Mouse (Mus musculus) embryonic facial prominence, embryonic 11.5 days (tissue): ENCODE results near the gene Nhlrc1. TPM values are rescaled to one million over a fixed set of nuclear protein-coding genes. Genes with fewer than 3 reads are reported as not detected.

Source experiments
- ATAC-seq: fragments of 200-750 bp; cut with Nextera tagmentation; replicated peaks from 2 replicates; pipeline ENCODE4 v1.8.0; 2017; ENCODE audit warnings: low read depth; ENCODE audit not compliant: insufficient number of reproducible peaks, low FRiP score, low TSS enrichment
- DNase-seq: peaks from one replicate; pipeline ENCODE4 v3.0.0-alpha.2; 2015; ENCODE audit warnings: low spot score
- H3K27ac ChIP-seq: fragments of 300-500 bp; sonication (generic); replicated peaks from 2 replicates; pipeline ENCODE4 v1.5.1; 2014; ENCODE audit warnings: mild to moderate bottlenecking, low read depth, low read length, control low read depth
- H3K27me3 ChIP-seq: fragments of 300-500 bp; sonication (generic); 2 replicates; pipeline ENCODE4 v1.6.1; 2014; ENCODE audit warnings: mild to moderate bottlenecking, low read length, moderate library complexity, mixed read lengths; ENCODE audit not compliant: control insufficient read depth, insufficient read depth
- H3K36me3 ChIP-seq: fragments of 300-500 bp; sonication (generic); replicated peaks from 2 replicates; pipeline ENCODE4 v1.6.1; 2014; ENCODE audit warnings: low read depth, mild to moderate bottlenecking, low read length, moderate library complexity, mixed read lengths; ENCODE audit not compliant: control insufficient read depth, insufficient read depth
- H3K4me1 ChIP-seq: fragments of 300-500 bp; sonication (generic); 2 replicates; pipeline ENCODE4 v1.6.1; 2014; ENCODE audit warnings: low read length, mixed read lengths; ENCODE audit not compliant: control insufficient read depth, insufficient read depth
- H3K4me2 ChIP-seq: fragments of 300-500 bp; sonication (generic); 2 replicates; pipeline ENCODE4 v1.6.1; 2014; ENCODE audit warnings: low read depth, mild to moderate bottlenecking, control low read depth, low read length, moderate library complexity
- H3K4me3 ChIP-seq: fragments of 300-500 bp; sonication (generic); 2 replicates; pipeline ENCODE4 v1.5.1; 2014; ENCODE audit warnings: low read depth, low read length, control low read depth
- H3K9ac ChIP-seq: fragments of 300-500 bp; sonication (generic); replicated peaks from 2 replicates; pipeline ENCODE4 v1.6.1; 2014; ENCODE audit warnings: mild to moderate bottlenecking, control low read depth, low read length
- H3K9me3 ChIP-seq: fragments of 300-500 bp; sonication (generic); replicated peaks from 2 replicates; pipeline ENCODE4 v1.6.1; 2016; ENCODE audit warnings: mild to moderate bottlenecking, low read length, inconsistent platforms, mixed read lengths; ENCODE audit not compliant: control insufficient read depth
- WGBS: fragments of 180-500 bp; shearing (Covaris S2); extraction: QIAGEN DNeasy Blood & Tissue Kit; methylation state at CpG from one replicate; pipeline ENCODE4 v1.1.7; 2014; 5-methylcytosine and 5-hydroxymethylcytosine counted together
- polyA plus RNA-seq: library from polyadenylated mRNA; unstranded; fragments of >200 nt; fragmentation: Nextera tagmentation; extraction: Ambion mirVana; gene quantifications from 2 replicates; pipeline ENCODE4 v1.2.1, GENCODE M21; 2014

Gene Nhlrc1
- polyA plus RNA-seq, 1 experiment from 2014 or later: 5.2 TPM

DNA sequence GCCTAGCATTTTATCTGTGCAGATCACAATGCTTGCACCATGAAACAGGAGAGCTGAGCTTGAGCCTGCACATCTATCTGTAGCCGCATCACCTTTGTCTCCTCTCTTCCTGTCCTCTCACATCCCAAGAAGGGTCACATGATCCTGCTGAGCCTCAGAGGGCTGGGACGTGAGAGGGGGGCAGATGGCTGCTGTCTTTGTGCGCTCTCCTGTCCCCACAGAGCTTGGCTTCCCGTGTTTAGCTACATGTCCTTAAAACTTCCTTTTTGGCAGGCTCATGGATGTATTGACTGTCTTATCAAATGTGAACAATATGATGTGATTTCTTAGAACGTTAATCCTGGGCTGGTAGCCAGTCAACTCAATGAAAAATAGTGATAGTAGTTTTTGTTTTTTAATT, 15.2 kb downstream of the Nhlrc1 start:
- Histone ChIP-seq H3K27ac (no peak overlapping the region), H3K9ac (no peak overlapping the region), H3K4me1 (no peaks in the 10 kb centered on the region), H3K4me2 (no peak overlapping the region), H3K27me3 (no peaks in the 10 kb centered on the region), H3K4me3 (no peak overlapping the region), H3K36me3 (no peaks in the 10 kb centered on the region), H3K9me3 (no peaks in the 10 kb centered on the region)
- ATAC-seq (no peak), DNase-seq (no peak)
- 58% methylated on average over 5 of the region's 5 CpGs for WGBS

DNA sequence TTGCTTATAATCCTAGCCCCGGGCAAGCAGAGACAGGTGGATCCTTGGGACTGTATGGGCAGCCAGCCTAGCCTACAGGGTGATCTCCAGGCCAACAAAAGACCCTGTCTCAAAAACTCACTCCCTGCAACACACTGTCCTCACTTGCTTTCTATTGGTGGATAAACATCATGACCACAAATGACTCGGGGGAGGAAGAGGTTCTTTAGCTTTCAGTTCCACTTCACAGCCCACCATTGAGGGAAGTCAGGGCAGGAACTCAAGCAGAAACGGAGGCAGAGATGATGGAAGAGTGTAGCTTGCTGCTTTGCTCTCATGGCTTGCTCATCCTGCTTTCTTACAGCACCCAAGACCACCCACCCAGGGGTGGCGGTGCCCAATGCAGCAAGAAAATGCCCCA, 17.3 kb downstream of the Nhlrc1 start:
- WGBS: 71% methylated on average over 4 of the region's 4 CpGs
- H3K9ac ChIP-seq: no peak overlapping the region
- no peak overlapping the region for H3K4me2 ChIP-seq
- H3K9me3 ChIP-seq: no peaks in the 10 kb centered on the region
- no peak overlapping the region for H3K27ac ChIP-seq
- H3K4me1 ChIP-seq: no peaks in the 10 kb centered on the region
- H3K27me3 ChIP-seq: no peaks in the 10 kb centered on the region
- H3K4me3 ChIP-seq: no peak overlapping the region
- DNase-seq: no peak
- H3K36me3 ChIP-seq: no peaks in the 10 kb centered on the region
- ATAC-seq: no peak

DNA sequence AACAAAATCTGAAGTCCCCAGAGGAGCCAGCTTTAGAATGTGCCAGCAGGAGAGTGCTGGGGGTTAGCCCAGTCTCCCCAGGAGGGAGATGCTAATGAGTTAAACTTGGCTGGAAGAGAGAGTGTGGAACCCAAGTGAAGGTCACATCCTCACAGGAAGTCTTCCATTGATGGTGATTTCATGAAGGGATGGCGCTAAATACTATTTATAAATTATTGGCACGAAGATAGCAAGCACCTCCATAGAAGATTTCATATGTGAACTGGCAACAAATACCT, 21.4 kb downstream of the Nhlrc1 start:
- Histone ChIP-seq H3K27me3 (no peaks in the 10 kb centered on the region), H3K36me3 (no peaks in the 10 kb centered on the region), H3K9me3 (no peaks in the 10 kb centered on the region), H3K4me3 (no peak overlapping the region), H3K27ac (no peak overlapping the region), H3K9ac (no peak overlapping the region), H3K4me2 (no peak overlapping the region), H3K4me1 (no peaks in the 10 kb centered on the region)
- DNase-seq (no peak), ATAC-seq (no peak)
- 80% methylated on average over 2 of the region's 2 CpGs for WGBS

DNA sequence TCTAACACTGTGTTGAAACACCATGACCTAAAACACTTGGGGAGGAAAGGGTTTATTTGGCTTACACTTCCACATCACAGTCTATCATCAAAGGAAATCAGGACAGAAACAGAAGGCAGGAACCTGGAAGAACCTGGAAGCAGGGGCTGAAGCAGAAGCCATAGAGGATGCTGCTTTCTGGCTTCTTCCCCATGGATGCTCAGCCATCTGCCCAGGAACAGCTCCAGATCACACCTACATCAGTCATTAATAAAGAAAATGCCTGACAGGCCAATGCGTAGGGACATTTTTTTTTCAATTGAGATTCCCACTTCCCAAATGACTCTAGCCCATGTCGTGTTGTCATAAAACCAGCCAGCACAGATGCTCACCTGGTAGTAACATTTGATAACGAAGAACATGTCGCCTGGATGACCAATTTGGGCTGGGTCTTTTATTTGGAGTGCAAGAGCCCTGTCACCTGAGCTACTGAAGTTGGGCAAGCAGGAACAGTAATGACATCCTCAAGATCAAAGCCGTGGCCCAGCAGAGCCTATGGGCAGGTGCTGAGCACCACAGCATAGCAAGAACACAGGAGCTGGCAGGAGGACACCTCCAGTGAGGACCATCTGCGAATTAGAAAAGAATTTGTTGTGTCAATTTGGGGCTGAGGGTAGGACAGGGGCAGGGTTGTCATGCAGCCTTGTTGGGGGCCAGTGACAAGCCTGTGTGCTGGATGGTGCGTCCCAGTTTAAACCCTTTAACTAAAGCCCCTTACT, 22.0 kb downstream of the Nhlrc1 start:
- no peak overlapping the region for H3K4me2 ChIP-seq
- no peaks in the 10 kb centered on the region for H3K27me3 ChIP-seq
- no peak overlapping the region for H3K9ac ChIP-seq
- whole genome bisulfite sequencing: 78% methylated on average over 7 of the region's 7 CpGs
- no peaks in the 10 kb centered on the region for H3K36me3 ChIP-seq
- no peak overlapping the region for H3K27ac ChIP-seq
- ATAC-seq (no peak), DNase-seq (no peak)
- H3K4me3 ChIP-seq: no peak overlapping the region
- no peaks in the 10 kb centered on the region for H3K4me1 ChIP-seq
- H3K9me3 ChIP-seq: no peaks in the 10 kb centered on the region

DNA sequence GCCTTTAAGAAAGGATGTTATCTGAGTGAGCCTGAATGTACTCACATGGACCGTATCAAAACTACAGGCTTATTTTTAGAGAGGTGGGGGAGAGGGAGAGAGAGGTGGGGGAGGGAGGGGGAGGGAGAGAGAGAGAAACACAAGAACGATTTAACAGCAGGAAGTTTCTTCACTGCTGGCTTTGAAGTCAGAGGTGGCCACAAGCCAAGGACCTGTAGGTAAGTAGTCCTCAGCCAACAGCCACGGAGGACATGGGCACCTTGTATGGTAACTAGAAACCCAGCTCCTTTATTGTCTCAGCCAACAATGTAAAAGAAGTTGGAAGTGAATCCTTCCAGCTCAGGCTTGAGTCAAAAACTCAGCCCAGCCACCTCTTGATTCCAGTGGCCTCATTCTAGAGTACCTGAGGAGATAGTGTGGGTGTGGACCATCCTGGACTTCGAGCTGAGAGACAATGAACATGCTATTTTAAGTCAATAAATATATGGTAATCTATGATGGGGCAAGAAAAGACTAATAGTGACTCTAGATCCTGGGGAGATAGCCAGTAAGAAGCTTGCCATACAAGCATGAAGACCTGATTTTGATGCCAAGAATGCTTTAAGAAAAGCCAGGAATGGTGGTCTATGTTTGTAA, 24.2 kb downstream of the Nhlrc1 start:
- Histone ChIP-seq H3K9me3 (no peaks in the 10 kb centered on the region), H3K9ac (no peak overlapping the region), H3K36me3 (no peaks in the 10 kb centered on the region), H3K27me3 (no peaks in the 10 kb centered on the region), H3K4me2 (no peak overlapping the region), H3K27ac (no peak overlapping the region), H3K4me1 (no peaks in the 10 kb centered on the region), H3K4me3 (no peak overlapping the region)
- WGBS: 48% methylated on average over 4 of the region's 4 CpGs
- DNase-seq (no peak), ATAC-seq (no peak)

DNA sequence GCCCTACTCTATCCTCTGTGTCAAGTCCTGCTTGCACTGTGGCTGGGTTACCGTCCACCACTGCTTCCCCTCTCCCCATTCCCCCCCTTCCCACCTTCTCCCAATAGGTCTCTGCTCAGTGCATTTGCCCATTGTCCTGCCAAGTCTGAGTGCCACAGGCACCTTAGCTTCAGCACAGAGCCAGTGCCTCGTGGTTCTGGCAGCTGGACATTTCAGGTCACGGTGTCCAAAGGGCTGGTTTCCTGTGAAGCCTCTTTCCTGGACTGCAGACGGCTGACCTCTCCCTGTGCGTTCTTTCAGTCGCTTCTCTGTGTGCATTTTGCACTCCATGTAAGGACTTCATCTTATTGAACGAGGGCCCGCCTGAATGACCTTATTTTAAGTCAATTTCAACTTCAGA, 26.7 kb downstream of the Nhlrc1 start:
- Histone ChIP-seq H3K36me3 (no peaks in the 10 kb centered on the region), H3K27me3 (no peaks in the 10 kb centered on the region), H3K9me3 (no peaks in the 10 kb centered on the region), H3K4me1 (no peaks in the 10 kb centered on the region), H3K4me3 (no peak overlapping the region), H3K9ac (no peak overlapping the region), H3K27ac (no peak overlapping the region), H3K4me2 (no peak overlapping the region)
- WGBS: 73% methylated on average over 8 of the region's 8 CpGs
- no peak for DNase-seq
- ATAC-seq: no peak

DNA sequence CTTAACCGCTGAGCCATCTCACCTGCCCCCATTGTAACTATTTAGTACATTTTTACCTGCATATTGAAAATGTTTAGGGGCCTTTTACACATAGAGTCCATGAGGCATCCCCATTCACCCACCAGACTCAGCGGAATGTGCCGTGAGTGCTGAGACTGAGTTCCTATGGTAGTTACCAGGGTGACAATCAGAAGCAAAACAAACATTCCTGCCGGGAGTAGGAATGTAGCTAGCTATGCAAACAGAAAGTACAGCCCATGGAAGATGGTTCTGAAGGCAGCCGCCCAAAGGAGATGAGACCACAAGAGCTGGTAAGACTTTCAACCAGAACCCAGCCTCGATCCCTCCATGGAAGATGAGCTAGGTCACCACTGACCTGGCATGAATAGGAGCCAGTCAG, 28.4 kb downstream of the Nhlrc1 start:
- Histone ChIP-seq H3K27ac (no peak overlapping the region), H3K36me3 (no peaks in the 10 kb centered on the region), H3K9ac (no peak overlapping the region), H3K9me3 (no peaks in the 10 kb centered on the region), H3K27me3 (no peaks in the 10 kb centered on the region), H3K4me3 (no peak overlapping the region), H3K4me1 (no peaks in the 10 kb centered on the region), H3K4me2 (no peak overlapping the region)
- 63% methylated on average over 6 of the region's 6 CpGs for WGBS
- ATAC-seq (no peak), DNase-seq (no peak)

DNA sequence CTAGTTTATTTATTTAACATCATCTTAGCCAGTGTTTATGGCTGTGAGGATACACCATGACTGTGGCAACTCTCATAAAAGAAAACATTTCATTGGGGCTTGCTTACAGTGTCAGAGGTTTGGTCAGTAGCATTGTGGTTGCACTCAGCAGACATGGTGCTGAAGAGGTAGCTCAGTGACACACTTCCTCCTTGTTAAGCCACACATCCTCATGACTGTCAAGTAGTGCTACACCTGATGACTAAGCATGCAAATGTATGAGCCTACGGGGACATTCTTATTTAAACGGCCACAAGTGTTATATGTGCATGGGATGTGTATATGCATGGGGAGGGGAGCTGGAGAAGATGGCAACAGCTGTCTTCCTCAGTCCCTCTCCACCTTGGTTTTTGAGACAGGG, 30.8 kb downstream of the Nhlrc1 start:
- Histone ChIP-seq H3K9me3 (no peaks in the 10 kb centered on the region), H3K4me3 (no peak overlapping the region), H3K36me3 (no peaks in the 10 kb centered on the region), H3K27ac (no peak overlapping the region), H3K9ac (no peak overlapping the region), H3K4me2 (no peak overlapping the region), H3K27me3 (no peaks in the 10 kb centered on the region), H3K4me1 (no peaks in the 10 kb centered on the region)
- DNase-seq (no peak), ATAC-seq (no peak)
- 98% methylated on average over 2 of the region's 2 CpGs for WGBS
